Mouse (Mus musculus) forebrain, embryonic 11.5 days (tissue): ENCODE results near the gene Ebi3. TPM values are rescaled to one million over a fixed set of nuclear protein-coding genes. Genes with fewer than 3 reads are reported as not detected.
A peak's percentile ranks its signal among the peaks of the same experiment; 100 is the strongest.

ENCODE experiments used
- ATAC-seq: fragments of 200-750 bp; cut with Nextera tagmentation; replicated peaks from 2 replicates; pipeline ENCODE4 v1.8.0; 2017; ENCODE audit warnings: moderate TSS enrichment; ENCODE audit not compliant: low FRiP score
- DNase-seq: peaks from one replicate; pipeline ENCODE4 v3.0.0-alpha.2; 2017; ENCODE audit warnings: low spot score
- H3K27ac ChIP-seq: fragments of 300-500 bp; sonication (generic); 2 replicates; pipeline ENCODE4 v1.5.1; 2014; ENCODE audit warnings: low read depth, low read length
- H3K27me3 ChIP-seq: fragments of 300-500 bp; sonication (generic); 2 replicates; pipeline ENCODE4 v1.6.1; 2014; ENCODE audit warnings: mild to moderate bottlenecking, low read length, mixed read lengths; ENCODE audit not compliant: control insufficient read depth, insufficient read depth
- H3K36me3 ChIP-seq: fragments of 300-500 bp; sonication (generic); 2 replicates; pipeline ENCODE4 v1.6.1; 2014; ENCODE audit warnings: mild to moderate bottlenecking, low read length, moderate library complexity, mixed read lengths; ENCODE audit not compliant: control insufficient read depth, insufficient read depth
- H3K4me1 ChIP-seq: fragments of 300-500 bp; sonication (generic); replicated peaks from 2 replicates; pipeline ENCODE4 v1.6.1; 2014; ENCODE audit warnings: low read length, mixed read lengths; ENCODE audit not compliant: control insufficient read depth, insufficient read depth
- H3K4me2 ChIP-seq: fragments of 300-500 bp; sonication (generic); 2 replicates; pipeline ENCODE4 v1.6.1; 2014; ENCODE audit warnings: low read depth, mild to moderate bottlenecking, low read length, moderate library complexity, mixed read lengths; ENCODE audit not compliant: severe bottlenecking
- H3K4me3 ChIP-seq: fragments of 300-500 bp; sonication (generic); 2 replicates; pipeline ENCODE4 v1.5.1; 2014; ENCODE audit warnings: low read depth, low read length
- H3K9ac ChIP-seq: fragments of 300-500 bp; sonication (generic); 2 replicates; pipeline ENCODE4 v1.6.1; 2014; ENCODE audit warnings: low read length
- H3K9me3 ChIP-seq: fragments of 300-500 bp; sonication (generic); 2 replicates; pipeline ENCODE4 v1.6.1; 2016; ENCODE audit warnings: low read length, mixed read lengths; ENCODE audit not compliant: control insufficient read depth
- WGBS: fragments of 180-500 bp; shearing (Covaris S2); extraction: QIAGEN DNeasy Blood & Tissue Kit; methylation state at CpG from one replicate; pipeline ENCODE4 v1.1.7; 2014; 5-methylcytosine and 5-hydroxymethylcytosine counted together
- polyA plus RNA-seq: library from polyadenylated mRNA; unstranded; fragments of >200 nt; fragmentation: Nextera tagmentation; extraction: Ambion mirVana; gene quantifications from 2 replicates; pipeline ENCODE4 v1.2.1, GENCODE M21; 2014

Gene Ebi3
- polyA plus RNA-seq, 1 experiment from 2014 or later: 2.1 TPM

DNA sequence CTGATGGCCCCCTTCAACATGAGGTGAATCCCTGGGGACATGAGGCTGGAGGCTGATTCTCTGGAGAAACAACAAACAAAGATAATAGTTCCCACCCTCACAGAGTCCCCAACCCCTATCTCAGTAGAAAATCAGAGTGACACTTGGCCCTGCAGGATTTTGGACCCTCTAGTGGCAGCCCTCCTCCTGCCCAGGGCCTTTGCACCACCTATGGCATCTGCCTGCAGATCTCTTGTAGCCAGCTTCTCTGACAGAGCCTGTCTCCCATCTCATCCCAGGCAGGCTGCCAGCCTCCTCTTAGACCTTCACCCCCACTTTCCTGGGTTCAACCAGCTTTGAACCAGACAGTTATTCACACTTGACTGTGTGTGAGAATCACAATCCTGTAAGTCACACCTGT, 8.4 kb downstream of the Ebi3 start:
- H3K4me2 ChIP-seq: no peak overlapping the region

DNA sequence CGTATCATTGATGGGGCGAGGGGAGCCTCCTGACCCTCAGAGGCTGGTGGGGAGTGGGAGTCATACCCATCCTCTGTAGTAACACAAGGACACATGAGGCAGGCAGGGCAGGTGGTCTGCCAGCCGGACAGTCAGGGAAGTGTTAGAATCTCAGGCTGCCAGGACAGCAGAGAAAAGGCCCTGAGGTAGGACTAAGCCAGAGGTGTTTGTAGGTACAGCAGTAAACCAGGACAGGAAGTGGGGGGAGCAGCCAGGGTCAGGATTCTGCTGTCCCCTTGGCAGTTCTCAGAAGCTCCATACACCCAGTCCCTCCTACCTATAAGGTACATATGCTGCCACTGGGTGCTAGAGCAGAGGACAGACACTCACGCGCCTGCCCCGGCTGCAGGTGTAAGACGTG, 9.2 kb downstream of the Ebi3 start:
- no peak overlapping the region for H3K4me3 ChIP-seq
- H3K36me3 ChIP-seq: peaks cover 2% of the 10 kb centered on the region; the same call in 1 of the 2 replicates
- ATAC-seq (no peak), DNase-seq (peak; percentile 41)
- H3K27me3 ChIP-seq: no peaks in the 10 kb centered on the region
- peaks cover 8% of the 10 kb centered on the region; the same call in 1 of the 2 replicates for H3K4me1 ChIP-seq
- H3K4me2 ChIP-seq: no peak overlapping the region
- no peaks in the 10 kb centered on the region for H3K9me3 ChIP-seq
- H3K27ac ChIP-seq: no peak overlapping the region
- 94% methylated on average over 7 of the region's 7 CpGs for WGBS
- H3K9ac ChIP-seq: no peak overlapping the region

More for the DNA sequence above, 8.4 kb downstream of the Ebi3 start:
- no peak overlapping the region for H3K4me3 ChIP-seq
- H3K36me3 ChIP-seq: no peaks in the 10 kb centered on the region; the same call in 1 of the 2 replicates
- no peak for ATAC-seq
- H3K4me1 ChIP-seq: peaks cover 10% of the 10 kb centered on the region
- no peaks in the 10 kb centered on the region for H3K27me3 ChIP-seq
- no peak overlapping the region for H3K9ac ChIP-seq
- H3K9me3 ChIP-seq: no peaks in the 10 kb centered on the region
- DNase-seq: no peak
- no peak overlapping the region for H3K27ac ChIP-seq

DNA sequence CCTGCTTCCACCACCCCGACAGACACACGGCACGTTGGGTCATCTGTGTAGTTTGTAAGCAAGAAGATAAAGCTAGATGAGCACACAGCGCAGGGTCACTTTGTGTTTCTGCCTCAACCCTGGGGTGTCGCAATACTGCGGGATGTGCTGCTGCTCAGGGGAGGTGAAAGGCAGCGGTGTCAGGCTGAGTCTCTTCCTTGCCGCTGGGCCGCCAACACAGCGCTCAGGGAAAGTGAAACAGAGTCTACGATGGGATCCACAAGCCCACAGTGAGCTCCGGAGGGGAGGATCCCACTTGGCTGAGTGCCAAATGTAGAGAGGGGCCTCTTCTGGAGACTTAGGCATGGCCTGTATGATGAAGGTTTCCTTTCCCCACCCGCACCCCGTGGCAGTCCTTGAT, 10.7 kb downstream of the Ebi3 start:
- Histone ChIP-seq H3K27me3 (no peaks in the 10 kb centered on the region), H3K4me1 (peaks cover 8% of the 10 kb centered on the region; the same call in 1 of the 2 replicates), H3K27ac (no peak overlapping the region), H3K36me3 (peaks cover 2% of the 10 kb centered on the region; the same call in 1 of the 2 replicates), H3K9me3 (no peaks in the 10 kb centered on the region), H3K4me2 (no peak overlapping the region), H3K9ac (no peak overlapping the region), H3K4me3 (no peak overlapping the region)
- DNase-seq (peak; percentile 50), ATAC-seq (no peak)
- WGBS: 87% methylated on average over 14 of the region's 14 CpGs

DNA sequence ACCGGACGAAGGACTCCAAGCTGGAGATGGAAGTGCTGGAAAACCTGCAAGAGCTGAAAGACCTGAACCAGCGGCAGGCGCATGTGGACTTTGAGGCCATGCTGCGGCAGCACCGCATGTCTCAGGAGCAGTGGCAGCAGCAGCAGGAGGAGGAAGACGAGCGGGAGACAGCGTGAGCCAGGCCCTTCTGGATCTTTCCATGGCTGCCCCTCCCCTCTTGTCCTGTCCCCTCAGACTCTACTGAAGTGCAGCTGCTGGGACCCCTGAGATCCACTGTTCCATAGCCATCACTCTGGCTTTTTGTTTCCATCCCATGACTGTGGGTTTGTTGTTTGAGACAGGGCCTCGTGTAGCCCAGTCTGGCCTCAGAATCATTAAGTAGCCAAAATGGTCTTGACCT, 12.1 kb downstream of the Ebi3 start:
- H3K4me1 ChIP-seq: peaks cover 6% of the 10 kb centered on the region; the same call in 1 of the 2 replicates
- peak; percentile 44 for DNase-seq
- H3K27ac ChIP-seq: no peak overlapping the region
- H3K9me3 ChIP-seq: no peaks in the 10 kb centered on the region
- no peaks in the 10 kb centered on the region for H3K27me3 ChIP-seq
- H3K4me2 ChIP-seq: no peak overlapping the region
- no peak overlapping the region for H3K4me3 ChIP-seq
- no peak for ATAC-seq
- peaks cover 2% of the 10 kb centered on the region; the same call in 1 of the 2 replicates for H3K36me3 ChIP-seq
- H3K9ac ChIP-seq: no peak overlapping the region
- WGBS: 95% methylated on average over 10 of the region's 10 CpGs

DNA sequence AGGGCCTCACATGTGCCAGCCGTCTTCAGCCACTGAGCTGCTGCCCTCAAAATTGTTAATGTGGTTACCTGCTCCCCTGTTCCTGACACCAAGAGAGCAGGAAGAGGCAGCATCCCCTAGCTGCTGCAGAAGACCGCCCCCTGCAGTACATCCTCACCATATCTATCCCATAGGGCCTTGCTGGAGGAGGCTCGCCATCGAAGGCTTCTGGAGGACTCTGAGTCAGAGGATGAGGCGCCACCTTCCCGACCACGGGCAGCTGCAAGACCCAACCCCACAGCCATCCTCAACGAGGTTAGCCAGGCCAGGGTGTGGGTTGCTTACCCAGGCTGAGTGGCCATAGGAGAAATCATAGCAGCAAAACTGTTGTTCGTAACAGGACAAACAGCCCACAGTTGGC, 12.6 kb downstream of the Ebi3 start:
- H3K9ac ChIP-seq: no peak overlapping the region
- 86% methylated on average over 9 of the region's 9 CpGs for WGBS
- H3K27ac ChIP-seq: no peak overlapping the region
- no peaks in the 10 kb centered on the region for H3K9me3 ChIP-seq
- no peaks in the 10 kb centered on the region for H3K27me3 ChIP-seq
- no peak overlapping the region for H3K4me3 ChIP-seq
- ATAC-seq (no peak), DNase-seq (peak; percentile 45)
- peaks cover 2% of the 10 kb centered on the region; the same call in 1 of the 2 replicates for H3K36me3 ChIP-seq
- peaks cover 8% of the 10 kb centered on the region; the same call in 1 of the 2 replicates for H3K4me1 ChIP-seq
- H3K4me2 ChIP-seq: no peak overlapping the region

DNA sequence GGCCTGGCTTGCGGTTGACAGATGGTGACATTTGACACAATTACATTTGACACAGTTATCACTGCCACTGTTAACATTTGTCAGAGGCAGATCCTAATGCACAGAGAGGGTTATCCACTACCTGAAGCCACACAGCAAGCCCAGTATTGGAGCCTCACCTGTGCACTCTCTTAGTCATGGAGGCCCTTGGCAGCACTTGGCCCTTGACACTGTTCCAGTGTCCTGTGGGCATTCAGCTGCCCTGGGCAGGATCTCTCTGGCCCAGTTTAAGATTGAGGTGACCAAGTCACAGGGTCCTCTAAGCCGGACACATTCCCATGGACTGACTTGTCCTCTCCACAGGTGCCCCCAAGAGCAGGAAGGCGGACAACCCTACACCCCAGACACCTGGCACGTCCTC, 14.7 kb downstream of the Ebi3 start:
- Histone ChIP-seq H3K4me3 (no peak overlapping the region), H3K27me3 (no peaks in the 10 kb centered on the region), H3K27ac (no peak overlapping the region), H3K36me3 (peaks cover 2% of the 10 kb centered on the region; the same call in 1 of the 2 replicates), H3K9me3 (no peaks in the 10 kb centered on the region), H3K9ac (no peak overlapping the region), H3K4me2 (no peak overlapping the region), H3K4me1 (peaks cover 13% of the 10 kb centered on the region)
- DNase-seq: no peak
- no peak for ATAC-seq
- WGBS: 89% methylated on average over 4 of the region's 4 CpGs

DNA sequence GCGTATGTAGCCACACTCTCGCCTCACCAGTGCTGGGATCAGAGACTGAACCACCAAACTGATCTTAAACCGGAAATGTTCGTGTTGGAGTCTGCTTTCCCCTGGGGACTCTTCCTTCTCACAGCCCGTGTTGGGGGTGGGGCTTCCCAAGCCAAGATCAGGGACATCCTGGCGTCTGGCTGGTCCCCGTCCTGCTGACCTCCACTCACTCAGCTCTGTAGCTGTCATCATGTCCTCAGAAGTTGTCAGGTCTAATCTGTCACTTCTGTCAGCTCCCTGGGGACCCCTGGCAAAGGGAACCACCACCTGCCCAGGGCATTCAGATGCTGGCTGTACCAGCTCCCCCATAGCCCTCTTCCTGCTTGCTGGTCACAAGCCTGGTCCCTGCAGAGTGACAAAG, 15.8 kb downstream of the Ebi3 start:
- no peak overlapping the region for H3K27ac ChIP-seq
- no peak for ATAC-seq
- H3K36me3 ChIP-seq: peaks cover 2% of the 10 kb centered on the region; the same call in 1 of the 2 replicates
- no peaks in the 10 kb centered on the region for H3K9me3 ChIP-seq
- no peak overlapping the region for H3K4me2 ChIP-seq
- peaks cover 13% of the 10 kb centered on the region for H3K4me1 ChIP-seq
- H3K9ac ChIP-seq: no peak overlapping the region
- H3K4me3 ChIP-seq: no peak overlapping the region
- H3K27me3 ChIP-seq: no peaks in the 10 kb centered on the region
- whole genome bisulfite sequencing: 72% methylated on average over 7 of the region's 7 CpGs
- no peak for DNase-seq

DNA sequence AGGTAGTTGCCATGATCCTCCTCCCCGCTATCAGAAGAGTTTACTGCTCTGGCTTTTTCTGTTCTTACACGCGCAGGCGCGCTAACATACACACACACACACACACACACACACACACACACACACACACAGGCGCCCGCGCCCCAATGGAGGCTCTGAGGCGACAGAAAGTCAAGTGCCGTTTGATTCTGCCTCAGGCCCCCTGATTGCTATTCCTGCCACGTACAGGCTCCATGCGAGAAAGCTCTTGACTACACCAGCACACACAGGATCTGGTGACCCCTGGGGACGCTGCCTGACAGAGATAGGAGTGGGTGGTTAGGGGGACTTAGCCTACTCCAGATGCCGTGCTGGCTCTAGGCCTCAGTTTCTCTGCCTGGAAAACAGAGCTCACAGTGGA, 17.1 kb downstream of the Ebi3 start:
- peaks cover 13% of the 10 kb centered on the region for H3K4me1 ChIP-seq
- peak overlapping the region; percentile 75; the same call in 1 of the 2 replicates for H3K27ac ChIP-seq
- DNase-seq (peak; percentile 72), ATAC-seq (peak; percentile 37)
- 35% methylated on average over 14 of the region's 14 CpGs for WGBS
- H3K9ac ChIP-seq: peak overlapping the region; percentile 85
- H3K4me3 ChIP-seq: no peak overlapping the region
- H3K36me3 ChIP-seq: peaks cover 2% of the 10 kb centered on the region; the same call in 1 of the 2 replicates
- H3K9me3 ChIP-seq: no peaks in the 10 kb centered on the region
- no peak overlapping the region for H3K4me2 ChIP-seq
- H3K27me3 ChIP-seq: no peaks in the 10 kb centered on the region
